Mouse (Mus musculus) MEL (cell line): ENCODE results near the gene Caskin1. TPM values are rescaled to one million over a fixed set of nuclear protein-coding genes. Genes with fewer than 3 reads are reported as not detected.

ENCODE experiments used
- DNase-seq: peaks from one replicate; pipeline ENCODE4 v3.0.0; 2011; ENCODE audit warnings: low read depth, low spot score
- H3K27ac ChIP-seq: 2 replicates; pipeline ENCODE4 v1.5.1; 2012; ENCODE audit warnings: low read depth, mild to moderate bottlenecking, control low read depth, low read length, moderate library complexity; ENCODE audit not compliant: control insufficient read depth
- H3K27me3 ChIP-seq, 2 experiments: fragments of 150-350 bp in 1 of 2; sonication (generic) in 1 of 2; 2 replicates each; pipeline ENCODE4 v1.6.1; 2012; ENCODE audit warnings: low read length in 2 of 2, mild to moderate bottlenecking in 2 of 2, improper control_type of control experiment in 1 of 2, moderate library complexity in 1 of 2; ENCODE audit not compliant: insufficient read depth in 2 of 2, control insufficient read depth in 1 of 2
- H3K36me3 ChIP-seq, 2 experiments: 2 replicates each; pipeline ENCODE4 v1.6.1; 2012 to 2014; ENCODE audit warnings: low read length in 2 of 2, improper control_type of control experiment in 1 of 2, inconsistent platforms in 1 of 2, mild to moderate bottlenecking in 1 of 2; ENCODE audit not compliant: insufficient read depth in 2 of 2, control insufficient read depth in 1 of 2
- H3K4me1 ChIP-seq, 2 experiments: fragments of 150-350 bp in 1 of 2; sonication (generic) in 1 of 2; 2 replicates each; pipeline ENCODE4 v1.6.1; 2012; ENCODE audit warnings: low read length in 2 of 2, improper control_type of control experiment in 1 of 2, mild to moderate bottlenecking in 1 of 2; ENCODE audit not compliant: insufficient read depth in 2 of 2, control insufficient read depth in 1 of 2
- H3K4me3 ChIP-seq, 2 experiments: fragments of 150-350 bp in 1 of 2; sonication (generic) in 1 of 2; 2 replicates each; pipeline ENCODE4 v1.5.1; 2012; ENCODE audit warnings: low read depth in 2 of 2, low read length in 2 of 2, mild to moderate bottlenecking in 2 of 2, moderate library complexity in 2 of 2, control low read depth in 1 of 2, improper control_type of control experiment in 1 of 2; ENCODE audit not compliant: control insufficient read depth in 1 of 2, insufficient read depth in 1 of 2
- H3K79me2 ChIP-seq: 2 replicates; pipeline ENCODE4 v1.6.1; 2012; ENCODE audit warnings: mild to moderate bottlenecking, low read length, moderate library complexity; ENCODE audit not compliant: control insufficient read depth, poor library complexity, insufficient read depth
- H3K9ac ChIP-seq: 2 replicates; pipeline ENCODE4 v1.6.1; 2012; ENCODE audit warnings: low read depth, mild to moderate bottlenecking, control low read depth, low read length, moderate library complexity; ENCODE audit not compliant: control insufficient read depth, poor library complexity, severe bottlenecking
- H3K9me3 ChIP-seq: fragments of 150-350 bp; sonication (generic); replicated peaks from 2 replicates; pipeline ENCODE4 v1.6.1; 2012; ENCODE audit warnings: mild to moderate bottlenecking, low read length, improper control_type of control experiment, moderate library complexity; ENCODE audit not compliant: insufficient read depth
- CHD1 ChIP-seq: IDR thresholded peaks from 2 replicates; pipeline ENCODE4 v1.6.1; 2012; ENCODE audit warnings: low read depth, mild to moderate bottlenecking, inconsistent platforms, low read length, improper control_type of control experiment
- CHD2 ChIP-seq: IDR thresholded peaks from 2 replicates; pipeline ENCODE4 v1.6.1; 2011; ENCODE audit warnings: low read length, improper control_type of control experiment
- E2F4 ChIP-seq: IDR thresholded peaks from 2 replicates; pipeline ENCODE4 v1.6.1; 2011; ENCODE audit warnings: low read depth, low read length, improper control_type of control experiment, borderline replicate concordance
- ELF1 ChIP-seq: IDR thresholded peaks from 2 replicates; pipeline ENCODE4 v1.6.1; 2014; ENCODE audit warnings: low read depth, mild to moderate bottlenecking, inconsistent platforms, low read length, improper control_type of control experiment, moderate library complexity
- EP300 ChIP-seq, 2 experiments: IDR thresholded peaks; 2 replicates each; pipeline ENCODE4 v1.6.1; 2011; ENCODE audit warnings: improper control_type of control experiment in 2 of 2, low read length in 2 of 2, low read depth in 1 of 2, mild to moderate bottlenecking in 1 of 2
- ETS1 ChIP-seq: IDR thresholded peaks from 2 replicates; pipeline ENCODE4 v1.6.1; 2012; ENCODE audit warnings: low read depth, mild to moderate bottlenecking, inconsistent platforms, low read length, improper control_type of control experiment, moderate library complexity
- GATA1 ChIP-seq: IDR thresholded peaks from 2 replicates; pipeline ENCODE4 v1.6.1; 2011; ENCODE audit warnings: low read depth, low read length, improper control_type of control experiment
- KAT2A ChIP-seq: conservative IDR thresholded peaks from 2 replicates; pipeline ENCODE4 v1.6.1; 2012; ENCODE audit warnings: low read depth, low read length, improper control_type of control experiment, inconsistent platforms
- MAFK ChIP-seq: IDR thresholded peaks from 2 replicates; pipeline ENCODE4 v1.6.1; 2011; ENCODE audit warnings: low read depth, mild to moderate bottlenecking, low read length, improper control_type of control experiment, borderline replicate concordance
- MXI1 ChIP-seq: IDR thresholded peaks from 2 replicates; pipeline ENCODE4 v1.6.1; 2011; ENCODE audit warnings: mild to moderate bottlenecking, low read depth, low read length, improper control_type of control experiment
- MYC ChIP-seq: IDR thresholded peaks from 2 replicates; pipeline ENCODE4 v1.6.1; 2011; ENCODE audit warnings: low read depth, mild to moderate bottlenecking, low read length, improper control_type of control experiment, moderate library complexity
- NELFE ChIP-seq: IDR thresholded peaks from 2 replicates; pipeline ENCODE4 v1.6.1; 2011; ENCODE audit warnings: low read depth, low read length, improper control_type of control experiment
- POLR2A ChIP-seq, 2 experiments: IDR thresholded peaks; 2 replicates each; pipeline ENCODE4 v1.6.1; 2011 to 2012; ENCODE audit warnings: low read length in 2 of 2, mild to moderate bottlenecking in 2 of 2, control low read depth in 1 of 2, improper control_type of control experiment in 1 of 2, low read depth in 1 of 2, moderate library complexity in 1 of 2; ENCODE audit not compliant: control insufficient read depth in 1 of 2, insufficient read depth in 1 of 2, poor library complexity in 1 of 2
- POLR2AphosphoS2 ChIP-seq: IDR thresholded peaks from 2 replicates; pipeline ENCODE4 v1.6.1; 2011; ENCODE audit warnings: low read length, improper control_type of control experiment
- RCOR1 ChIP-seq: IDR thresholded peaks from 2 replicates; pipeline ENCODE4 v1.6.1; 2012; ENCODE audit warnings: low read depth, mild to moderate bottlenecking, inconsistent platforms, low read length, improper control_type of control experiment
- TCF12 ChIP-seq: IDR thresholded peaks from 2 replicates; pipeline ENCODE4 v1.6.1; 2014; ENCODE audit warnings: low read depth, mild to moderate bottlenecking, inconsistent platforms, low read length, improper control_type of control experiment, moderate library complexity
- USF1 ChIP-seq: IDR thresholded peaks from 2 replicates; pipeline ENCODE4 v1.6.1; 2014; ENCODE audit warnings: low read depth, mild to moderate bottlenecking, inconsistent platforms, low read length, improper control_type of control experiment, moderate library complexity
- ZMIZ1 ChIP-seq: IDR thresholded peaks from 2 replicates; pipeline ENCODE4 v1.6.1; 2012; ENCODE audit warnings: low read depth, mild to moderate bottlenecking, inconsistent platforms, low read length, improper control_type of control experiment, moderate library complexity
- polyA plus RNA-seq, 2 experiments: library from polyadenylated mRNA; stranded (reverse) in 1 of 2; unstranded in 1 of 2; fragments of >175 nt in 1 of 2; fragments of >200 nt in 1 of 2; gene quantifications; 2 replicates each; pipeline versions ENCODE4 v1.2.1 to v1.2.4; 2012; ENCODE audit warnings: low replicate concordance in 2 of 2, low read depth in 1 of 2; ENCODE audit not compliant: insufficient read length in 2 of 2, insufficient read depth in 1 of 2, missing spikeins in 1 of 2
- total RNA-seq: library from RNA; depleted of rRNA; stranded (reverse); fragments of 300-350 nt; gene quantifications from 2 replicates; pipeline ENCODE4 v1.2.3, GENCODE M21; 2012

Gene Caskin1
- total and polyA plus RNA-seq, 3 experiments, result 0.04 to 0.38 TPM; not detected in 1

DNA sequence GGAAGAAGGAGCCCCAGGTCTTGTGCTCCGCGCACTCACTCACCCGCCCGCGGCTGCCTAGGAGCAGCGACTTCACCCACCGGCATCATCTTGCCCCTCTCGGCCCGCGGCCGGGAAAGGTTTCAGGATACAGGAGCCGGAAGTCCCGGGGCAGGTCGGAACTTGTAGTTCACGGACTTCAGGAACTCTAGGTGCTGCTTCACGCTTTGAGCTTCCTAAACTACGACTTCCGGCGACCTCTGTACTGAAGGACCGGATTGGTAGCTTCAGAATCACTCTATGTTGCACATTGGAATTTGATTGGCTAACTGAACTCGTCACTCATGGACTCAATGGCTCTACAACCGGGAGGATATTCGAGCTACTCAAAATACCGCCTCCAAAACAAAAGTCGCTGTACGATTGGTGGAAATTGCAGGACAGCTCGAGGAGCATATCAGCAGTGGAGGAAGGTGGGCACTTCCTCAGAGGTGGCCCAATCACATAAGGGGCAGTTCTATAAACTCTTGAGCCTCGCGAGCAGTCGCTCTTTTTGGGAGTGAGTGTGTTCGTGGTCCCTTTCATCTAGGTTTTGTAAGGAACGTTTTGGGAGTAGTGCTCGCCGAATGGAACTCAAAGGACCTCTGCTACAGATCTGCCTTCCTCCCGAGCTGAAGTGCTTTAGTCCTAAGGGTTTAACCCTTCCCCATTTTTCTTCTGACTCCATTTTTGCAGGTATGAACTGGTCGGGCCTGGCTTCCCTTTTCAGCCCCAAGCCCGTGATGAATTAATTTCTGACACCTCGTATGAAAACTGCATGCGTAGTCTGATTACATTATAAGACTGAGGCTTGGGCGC, 39.5 kb downstream of the Caskin1 start, which contains the start of gene Traf7 (continued):
- TF ChIP-seq E2F4, result no peak
- TF ChIP-seq POLR2A (IDR thresholded peaks at IDR 0.05; ENCODE audit: control insufficient read depth in 1 of 2, insufficient read depth in 1 of 2, low read depth in 1 of 2, low read length in 2 of 2, poor library complexity in 1 of 2), result peak; percentile 84 to 100
- peak; percentile 88 for TF ChIP-seq CHD2
- TF ChIP-seq KAT2A, result peak; percentile 95
- TF ChIP-seq MAFK, result no peak
- TF ChIP-seq TCF12, result peak; percentile 30
- TF ChIP-seq MYC, result peak; percentile 94
- TF ChIP-seq USF1, result no peak
- TF ChIP-seq GATA1, result no peak
- peak; percentile 97 for TF ChIP-seq ELF1
- peak; percentile 99 for TF ChIP-seq ZMIZ1
- no peak for TF ChIP-seq EP300 (IDR thresholded peaks at IDR 0.05; ENCODE audit: low read depth in 1 of 2, low read length in 2 of 2)

DNA sequence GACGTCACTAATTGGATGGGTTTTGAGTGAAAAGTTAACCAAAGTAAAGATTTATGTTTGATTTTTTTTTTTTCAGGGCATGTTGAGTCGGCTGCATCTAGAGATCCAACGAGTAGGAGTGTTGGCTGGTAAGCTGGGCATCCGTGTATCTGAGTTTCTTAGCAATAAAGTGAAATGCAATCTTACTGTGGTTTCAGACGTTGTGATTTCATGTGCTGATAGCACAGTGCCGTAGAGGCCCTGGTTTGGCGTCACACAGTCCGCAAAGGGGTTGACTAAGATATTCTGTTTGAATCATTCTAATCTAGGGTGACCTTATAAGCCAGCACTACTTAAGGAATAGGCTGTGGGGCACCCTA, 40.1 kb downstream of the Caskin1 start:
- DNase-seq, result peak; percentile 58
- Histone ChIP-seq H3K27ac (peak overlapping the region; percentile 81), H3K79me2 (peaks cover 44% of the 10 kb centered on the region), H3K27me3 (no peaks in the 10 kb centered on the region), H3K4me3 (peak overlapping the region; percentile 54 to 71), H3K9ac (peak overlapping the region; percentile 76), H3K36me3 (peaks cover 0 to 10% of the 10 kb centered on the region in 2 experiments; a peak in 3 of 4 replicates), H3K9me3 (no peaks in the 10 kb centered on the region), H3K4me1 (peaks cover 0 to 8% of the 10 kb centered on the region in 2 experiments; a peak in 1 of 4 replicates)
- peak; percentile 86; the same call in 1 of the 2 replicates for TF ChIP-seq CHD1
- TF ChIP-seq RCOR1, result peak; percentile 49
- TF ChIP-seq GATA1, result peak; percentile 43; the same call in 1 of the 2 replicates
- 0 out of 2 replicates have a peak, but pooled peaks have one; percentile 2 for TF ChIP-seq POLR2AphosphoS2
- no peak for TF ChIP-seq NELFE
- TF ChIP-seq ETS1, result no peak
- TF ChIP-seq POLR2A (IDR thresholded peaks at IDR 0.05; ENCODE audit: control insufficient read depth in 1 of 2, insufficient read depth in 1 of 2, low read depth in 1 of 2, low read length in 2 of 2, poor library complexity in 1 of 2), result peak; percentile 30 to 32; a peak in 1 of 4 replicates
- TF ChIP-seq MXI1, result peak; percentile 7; the same call in 1 of the 2 replicates
- TF ChIP-seq USF1, result no peak
